Mouse (Mus musculus) G1E (cell line): ENCODE data around the gene Katnal1.

Experiments
- CTCF ChIP-seq: IDR thresholded peaks from 2 replicates; pipeline ENCODE4 v1.5.1; 2012; ENCODE audit warnings: low read depth, low read length, inconsistent platforms, mixed read lengths
- POLR2AphosphoS5 ChIP-seq: IDR thresholded peaks from 2 replicates; pipeline ENCODE4 v1.6.1; 2012; ENCODE audit warnings: low read depth, low read length, inconsistent platforms; ENCODE audit not compliant: insufficient replicate concordance

DNA sequence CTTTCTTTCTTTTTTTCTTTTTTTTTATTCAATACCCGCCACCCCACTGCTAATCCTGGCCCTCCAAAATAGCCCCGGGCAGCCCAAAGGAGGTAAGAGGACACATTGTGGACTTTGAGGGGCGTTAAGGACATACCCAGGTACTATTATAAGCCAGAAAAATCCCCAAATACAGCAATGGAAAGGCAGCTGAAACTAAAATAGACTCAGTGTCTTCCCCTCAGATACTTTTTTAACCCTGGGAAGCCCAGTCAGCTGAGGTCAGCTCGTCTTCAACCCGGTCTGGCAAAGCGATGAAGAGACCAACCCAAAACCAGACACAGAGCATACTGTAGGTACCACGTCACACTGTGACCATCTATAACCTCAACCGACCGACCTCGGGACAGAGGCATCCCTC is 14.3 kb upstream of the Katnal1 start:
- no peak for TF ChIP-seq POLR2AphosphoS5
- no peak for TF ChIP-seq CTCF
